Mouse (Mus musculus) lung, embryonic 14.5 days (tissue): Measurements from ENCODE around the gene Il27. TPM values are rescaled to one million over a fixed set of nuclear protein-coding genes. Genes with fewer than 3 reads are reported as not detected.

Source experiments
- ATAC-seq: fragments of 200-750 bp; cut with Nextera tagmentation; 2 replicates; pipeline ENCODE4 v1.8.0; 2017; ENCODE audit warnings: mild to moderate bottlenecking, moderate TSS enrichment, moderate library complexity; ENCODE audit not compliant: insufficient read depth
- DNase-seq: peaks from one replicate; pipeline ENCODE4 v3.0.0-alpha.2; 2015
- H3K27ac ChIP-seq: fragments of 300-500 bp; sonication (generic); 2 replicates; pipeline ENCODE4 v1.5.1; 2014; ENCODE audit warnings: low read depth, mild to moderate bottlenecking, moderate library complexity
- H3K27me3 ChIP-seq: fragments of 300-500 bp; sonication (generic); 2 replicates; pipeline ENCODE4 v1.6.1; 2014; ENCODE audit warnings: low read length, control low read depth; ENCODE audit not compliant: insufficient read depth
- H3K36me3 ChIP-seq: fragments of 300-500 bp; sonication (generic); 2 replicates; pipeline ENCODE4 v1.6.1; 2014; ENCODE audit warnings: control low read depth; ENCODE audit not compliant: insufficient read depth
- H3K4me1 ChIP-seq: fragments of 300-500 bp; sonication (generic); 2 replicates; pipeline ENCODE4 v1.6.1; 2014; ENCODE audit warnings: antibody characterized with exemption, control low read depth; ENCODE audit not compliant: insufficient read depth
- H3K4me2 ChIP-seq: fragments of 300-500 bp; sonication (generic); 2 replicates; pipeline ENCODE4 v1.6.1; 2014; ENCODE audit warnings: mild to moderate bottlenecking
- H3K4me3 ChIP-seq: fragments of 300-500 bp; sonication (generic); 2 replicates; pipeline ENCODE4 v1.5.1; 2014; ENCODE audit warnings: low read depth, low read length
- H3K9ac ChIP-seq: fragments of 300-500 bp; sonication (generic); 2 replicates; pipeline ENCODE4 v1.6.1; 2014
- H3K9me3 ChIP-seq: fragments of 300-500 bp; sonication (generic); 2 replicates; pipeline ENCODE4 v1.6.1; 2016; ENCODE audit warnings: low read depth, low read length, control low read depth
- CTCF ChIP-seq: IDR thresholded peaks from 2 replicates; pipeline ENCODE4 v1.5.1; 2016; ENCODE audit warnings: antibody characterized with exemption, low read depth
- WGBS: fragments of 180-500 bp; shearing (Covaris S2); extraction: QIAGEN DNeasy Blood & Tissue Kit; methylation state at CpG from one replicate; pipeline ENCODE4 v1.1.7; 2014; 5-methylcytosine and 5-hydroxymethylcytosine counted together
- polyA plus RNA-seq: library from polyadenylated mRNA; unstranded; fragments of >200 nt; fragmentation: Nextera tagmentation; extraction: Ambion mirVana; gene quantifications from 2 replicates; pipeline ENCODE4 v1.2.1, GENCODE M21; 2014

The Il27 gene
- polyA plus RNA-seq, 1 experiment from 2014 or later, result not detected

GRCm38 (mm10) chr7:126602650-126603049 lies 7.9 kb upstream of the Il27 start:
- Histone ChIP-seq H3K36me3 (no peaks in the 10 kb centered on the region), H3K4me2 (no peak overlapping the region), H3K9ac (no peak overlapping the region), H3K4me1 (no peaks in the 10 kb centered on the region), H3K27ac (no peak overlapping the region), H3K27me3 (no peaks in the 10 kb centered on the region), H3K4me3 (no peak overlapping the region), H3K9me3 (no peaks in the 10 kb centered on the region)
- DNase-seq, result no peak
- TF ChIP-seq CTCF, result no peak
- 75% methylated on average over 3 of the region's 3 CpGs for WGBS
- ATAC-seq, result no peak

GRCm38 (mm10) chr7:126601896-126602295 lies 7.2 kb upstream of the Il27 start:
- no peak overlapping the region for H3K9ac ChIP-seq
- no peaks in the 10 kb centered on the region for H3K27me3 ChIP-seq
- no peak overlapping the region for H3K4me2 ChIP-seq
- H3K9me3 ChIP-seq, result no peaks in the 10 kb centered on the region
- no peaks in the 10 kb centered on the region for H3K36me3 ChIP-seq
- H3K4me3 ChIP-seq, result no peak overlapping the region
- no peak for ATAC-seq
- no peak for TF ChIP-seq CTCF
- H3K4me1 ChIP-seq, result no peaks in the 10 kb centered on the region
- no peak for DNase-seq
- WGBS, result 33% methylated on average over 5 of the region's 5 CpGs
- no peak overlapping the region for H3K27ac ChIP-seq

DNA sequence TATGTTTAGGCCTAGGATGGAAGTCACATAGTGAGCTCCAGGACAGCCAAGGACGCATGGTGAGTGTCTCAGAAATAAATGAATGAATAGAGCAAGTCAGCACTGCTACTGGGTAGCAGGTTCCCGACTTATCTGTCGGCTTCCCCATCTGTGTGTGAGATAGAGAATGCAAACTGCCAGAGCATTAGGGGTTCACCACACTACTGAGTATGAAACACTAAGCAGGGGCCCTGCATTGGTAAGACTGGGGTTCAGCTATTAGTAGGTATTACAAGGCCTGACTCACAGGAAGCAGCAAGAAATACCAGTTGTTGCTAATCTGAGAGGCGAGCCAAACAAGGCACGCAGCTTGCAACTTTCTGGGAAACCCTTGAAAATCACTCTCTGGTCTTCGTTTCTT lies 4.2 kb upstream of the Il27 start:
- Histone ChIP-seq H3K27ac (no peak overlapping the region), H3K9me3 (no peaks in the 10 kb centered on the region), H3K4me2 (no peak overlapping the region), H3K4me3 (no peak overlapping the region), H3K4me1 (no peaks in the 10 kb centered on the region), H3K9ac (no peak overlapping the region), H3K36me3 (no peaks in the 10 kb centered on the region), H3K27me3 (no peaks in the 10 kb centered on the region)
- TF ChIP-seq CTCF, result no peak
- WGBS, result 68% methylated on average over 6 of the region's 6 CpGs
- ATAC-seq (no peak), DNase-seq (no peak)

- no peak for ATAC-seq
- Histone ChIP-seq H3K36me3 (no peaks in the 10 kb centered on the region), H3K4me3 (no peak overlapping the region), H3K4me2 (no peak overlapping the region), H3K4me1 (no peaks in the 10 kb centered on the region), H3K27ac (no peak overlapping the region), H3K9me3 (no peaks in the 10 kb centered on the region), H3K27me3 (no peaks in the 10 kb centered on the region), H3K9ac (no peak overlapping the region)
- WGBS, result 47% methylated on average over 6 of the region's 6 CpGs
- no peak for DNase-seq
- TF ChIP-seq CTCF, result no peak
Measured at GRCm38 (mm10) chr7:126596414-126596813, 1.7 kb upstream of the Il27 start.

- ATAC-seq (no peak), DNase-seq (no peak)
- no peak overlapping the region for H3K9ac ChIP-seq
- no peaks in the 10 kb centered on the region for H3K36me3 ChIP-seq
- H3K4me3 ChIP-seq, result no peak overlapping the region
- WGBS, result 82% methylated on average over 5 of the region's 5 CpGs
- H3K9me3 ChIP-seq, result no peaks in the 10 kb centered on the region
- H3K27ac ChIP-seq, result no peak overlapping the region
- TF ChIP-seq CTCF, result no peak
- no peak overlapping the region for H3K4me2 ChIP-seq
- H3K27me3 ChIP-seq, result no peaks in the 10 kb centered on the region
- no peaks in the 10 kb centered on the region for H3K4me1 ChIP-seq
Measured at GRCm38 (mm10) chr7:126595890-126596289, 1.1 kb upstream of the Il27 start.

- H3K9ac ChIP-seq, result peak overlapping the region; percentile 15
- no peak overlapping the region for H3K4me3 ChIP-seq
- TF ChIP-seq CTCF, result peak; percentile 69
- no peak overlapping the region for H3K27ac ChIP-seq
- no peaks in the 10 kb centered on the region for H3K9me3 ChIP-seq
- peak; percentile 36; the same call in 1 of the 2 replicates for ATAC-seq
- DNase-seq, result peak; percentile 81
- peak overlapping the region; percentile 39; the same call in 1 of the 2 replicates for H3K4me2 ChIP-seq
- 9% methylated on average over 16 of the region's 16 CpGs for WGBS
- no peaks in the 10 kb centered on the region for H3K27me3 ChIP-seq
- H3K4me1 ChIP-seq, result no peaks in the 10 kb centered on the region
- no peaks in the 10 kb centered on the region for H3K36me3 ChIP-seq
Measured at GRCm38 (mm10) chr7:126587779-126588178, 7.0 kb downstream of the Il27 start.

GRCm38 (mm10) chr7:126586839-126587238 lies 7.9 kb downstream of the Il27 start:
- 26% methylated on average over 8 of the region's 8 CpGs for WGBS
- no peaks in the 10 kb centered on the region for H3K27me3 ChIP-seq
- peak overlapping the region; percentile 13; the same call in 1 of the 2 replicates for H3K9ac ChIP-seq
- no peak overlapping the region for H3K4me3 ChIP-seq
- H3K36me3 ChIP-seq, result no peaks in the 10 kb centered on the region
- H3K9me3 ChIP-seq, result no peaks in the 10 kb centered on the region
- ATAC-seq, result no peak
- no peaks in the 10 kb centered on the region for H3K4me1 ChIP-seq
- H3K27ac ChIP-seq, result no peak overlapping the region
- TF ChIP-seq CTCF, result no peak
- H3K4me2 ChIP-seq, result no peak overlapping the region
- peak; percentile 49 for DNase-seq

DNA sequence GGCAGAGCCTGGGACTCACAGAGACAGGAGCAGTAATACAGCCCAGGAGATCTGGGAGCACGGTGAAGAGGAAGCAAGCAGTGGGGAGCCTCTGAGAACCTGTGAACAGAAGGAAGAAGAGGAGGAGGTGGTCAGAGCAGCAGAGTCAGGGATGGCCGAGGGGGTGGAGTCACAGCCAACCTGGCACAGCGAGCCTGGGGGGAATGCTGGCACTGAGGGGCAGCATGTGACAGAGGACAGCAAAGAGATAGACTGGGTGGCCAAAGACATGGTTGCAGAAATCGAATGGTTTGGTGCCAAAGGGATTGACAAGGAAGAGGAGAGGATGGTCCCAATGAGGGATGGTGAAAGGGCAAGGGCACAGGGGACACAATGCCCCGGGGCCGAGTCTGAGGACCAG lies 9.0 kb downstream of the Il27 start, which contains the start of gene Cln3:
TSS of gene Cln3 (minus strand) at position 101 of the 400 bp plus-strand sequence.
- Histone ChIP-seq H3K4me3 (no peak within 1 kb of the TSS), H3K27me3 (no peaks in the 10 kb centered on the region), H3K9me3 (no peaks in the 10 kb centered on the region), H3K9ac (peak within 1 kb of the TSS; percentile 13; the same call in 1 of the 2 replicates), H3K27ac (no peak within 1 kb of the TSS), H3K4me1 (no peaks in the 10 kb centered on the region), H3K4me2 (no peak within 1 kb of the TSS), H3K36me3 (no peaks in the 10 kb centered on the region)
- DNase-seq (no peak), ATAC-seq (no peak)
- TF ChIP-seq CTCF, result no peak
- WGBS, result 71% methylated on average over 6 of the region's 6 CpGs
